Mouse (Mus musculus) intestine, embryonic 16.5 days (tissue): ENCODE measurements around the gene Tbc1d22b. TPM values are rescaled to one million over a fixed set of nuclear protein-coding genes. Genes with fewer than 3 reads are reported as not detected.
A peak's percentile ranks its signal among the peaks of the same experiment; 100 is the strongest.
"Not testable (repeated sequence)": the region's sequence is repeated elsewhere in the genome, so short reads cannot be mapped to it uniquely, and the experiment has no call there.

Source experiments
- ATAC-seq: fragments of 200-750 bp; cut with Nextera tagmentation; 2 replicates; pipeline ENCODE4 v1.8.0; 2017; ENCODE audit warnings: moderate TSS enrichment, moderate library complexity
- H3K27ac ChIP-seq: fragments of 300-500 bp; sonication (generic); 2 replicates; pipeline ENCODE4 v1.5.1; 2014; ENCODE audit warnings: mild to moderate bottlenecking, low read length
- H3K27me3 ChIP-seq: fragments of 300-500 bp; sonication (generic); replicated peaks from 2 replicates; pipeline ENCODE4 v1.6.1; 2014; ENCODE audit warnings: low read length, control low read depth, mixed read lengths; ENCODE audit not compliant: control insufficient read depth, insufficient read depth
- H3K36me3 ChIP-seq: fragments of 300-500 bp; sonication (generic); 2 replicates; pipeline ENCODE4 v1.6.1; 2014; ENCODE audit warnings: low read length, control low read depth; ENCODE audit not compliant: control insufficient read depth, insufficient read depth
- H3K4me1 ChIP-seq: fragments of 300-500 bp; sonication (generic); 2 replicates; pipeline ENCODE4 v1.6.1; 2014; ENCODE audit warnings: low read length, control low read depth, mixed read lengths; ENCODE audit not compliant: control insufficient read depth, insufficient read depth
- H3K4me2 ChIP-seq: fragments of 300-500 bp; sonication (generic); 2 replicates; pipeline ENCODE4 v1.6.1; 2014; ENCODE audit warnings: low read depth, low read length, control low read depth
- H3K4me3 ChIP-seq: fragments of 300-500 bp; sonication (generic); 2 replicates; pipeline ENCODE4 v1.5.1; 2014; ENCODE audit warnings: mild to moderate bottlenecking, low read length
- H3K9ac ChIP-seq: fragments of 300-500 bp; sonication (generic); 2 replicates; pipeline ENCODE4 v1.6.1; 2014; ENCODE audit warnings: low read depth, low read length
- H3K9me3 ChIP-seq: fragments of 300-500 bp; sonication (generic); 2 replicates; pipeline ENCODE4 v1.6.1; 2016; ENCODE audit warnings: low read length, control low read depth; ENCODE audit not compliant: control insufficient read depth
- WGBS: fragments of 180-500 bp; shearing (Covaris S2); extraction: QIAGEN DNeasy Blood & Tissue Kit; methylation state at CpG from one replicate; pipeline ENCODE4 v1.1.7; 2014; 5-methylcytosine and 5-hydroxymethylcytosine counted together
- polyA plus RNA-seq: library from polyadenylated mRNA; unstranded; fragments of >200 nt; fragmentation: Nextera tagmentation; extraction: Ambion mirVana; gene quantifications from 2 replicates; pipeline ENCODE4 v1.2.1, GENCODE M21; 2015

Tbc1d22b gene
- polyA plus RNA-seq, 1 experiment from 2014 or later: 12.6 TPM

DNA sequence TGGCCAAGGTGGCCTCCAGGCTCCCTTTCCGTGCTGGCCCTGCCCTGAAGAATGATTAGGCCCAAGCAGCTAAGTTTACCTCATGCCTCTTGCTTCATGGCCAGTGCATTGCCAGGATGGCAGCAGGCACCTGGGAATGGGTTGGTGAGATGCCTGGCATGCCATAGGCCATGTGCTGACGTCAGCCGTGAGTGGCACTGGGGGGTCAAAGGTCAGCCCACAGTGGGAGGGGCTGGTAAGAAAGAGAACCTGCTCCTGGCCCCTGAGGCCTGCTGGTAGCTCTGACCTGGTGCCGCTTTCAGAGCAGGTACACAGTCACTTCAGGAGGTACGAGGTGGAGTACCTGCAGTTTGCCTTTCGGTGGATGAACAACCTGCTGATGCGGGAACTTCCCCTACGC lies 50.0 kb downstream of the Tbc1d22b start:
- Histone ChIP-seq H3K9ac (no peak overlapping the region), H3K4me2 (no peak overlapping the region), H3K4me1 (peaks cover 5% of the 10 kb centered on the region), H3K4me3 (no peak overlapping the region), H3K36me3 (0 out of 2 replicates have a peak, but pooled peaks cover 6% of the 10 kb centered on the region), H3K27ac (no peak overlapping the region), H3K9me3 (no peaks in the 10 kb centered on the region), H3K27me3 (no peaks in the 10 kb centered on the region)
- no peak for ATAC-seq
- WGBS: 83% methylated on average over 8 of the region's 8 CpGs

DNA sequence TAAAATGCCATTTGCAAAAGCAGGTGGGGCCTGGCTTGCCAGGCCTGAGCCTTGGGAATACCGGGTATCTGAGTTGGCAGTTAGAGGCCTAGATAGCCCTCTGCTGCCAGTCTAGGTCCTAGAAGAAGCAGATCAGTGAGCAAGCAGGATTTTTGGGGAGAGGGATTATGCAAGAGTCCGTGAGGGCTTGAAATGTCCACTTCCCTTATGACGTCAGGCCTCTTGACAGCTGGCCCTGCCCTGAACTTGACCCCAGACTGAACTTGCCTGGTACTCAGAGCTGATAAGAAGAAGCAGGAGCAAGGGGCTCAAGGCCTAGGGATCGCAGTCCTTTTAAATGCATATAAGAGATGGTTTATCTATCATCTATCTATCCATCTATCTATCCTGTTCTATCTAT lies 51.8 kb downstream of the Tbc1d22b start:
- Histone ChIP-seq H3K27ac (no peak overlapping the region), H3K4me1 (peaks cover 5% of the 10 kb centered on the region), H3K36me3 (peaks cover 8% of the 10 kb centered on the region; the same call in 1 of the 2 replicates), H3K4me3 (no peak overlapping the region), H3K9me3 (no peaks in the 10 kb centered on the region), H3K27me3 (no peaks in the 10 kb centered on the region), H3K4me2 (no peak overlapping the region), H3K9ac (no peak overlapping the region)
- ATAC-seq: no peak
- 50% methylated on average over 4 of the region's 4 CpGs for WGBS

DNA sequence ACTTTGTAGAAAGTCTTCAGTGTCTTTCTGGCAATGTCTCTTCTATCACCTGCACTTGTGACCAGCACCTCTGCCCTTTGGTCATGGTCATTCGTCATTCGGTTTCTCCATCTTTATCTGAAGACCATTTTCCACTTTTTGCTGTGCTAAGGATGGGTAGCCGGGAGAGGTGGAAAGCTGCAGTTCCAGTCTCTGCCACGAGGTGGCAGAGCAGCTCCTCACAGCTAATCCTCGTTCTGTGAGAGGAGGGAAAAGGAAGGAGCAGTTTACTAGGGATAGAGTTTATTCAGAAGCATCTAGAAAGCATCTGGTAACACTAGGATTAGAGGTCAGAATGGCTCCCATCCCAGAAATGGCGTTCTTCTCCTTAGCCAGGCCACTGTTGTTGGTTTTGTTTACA lies 53.7 kb downstream of the Tbc1d22b start:
- no peak overlapping the region for H3K4me3 ChIP-seq
- no peak overlapping the region for H3K27ac ChIP-seq
- H3K9me3 ChIP-seq: no peaks in the 10 kb centered on the region
- H3K9ac ChIP-seq: no peak overlapping the region
- H3K4me2 ChIP-seq: no peak overlapping the region
- peaks cover 8% of the 10 kb centered on the region; the same call in 1 of the 2 replicates for H3K36me3 ChIP-seq
- no peak for ATAC-seq
- 20% methylated on average over 6 of the region's 6 CpGs for WGBS
- no peaks in the 10 kb centered on the region for H3K27me3 ChIP-seq
- H3K4me1 ChIP-seq: no peaks in the 10 kb centered on the region

- not testable (repeated sequence) for H3K4me3 ChIP-seq, H3K9ac ChIP-seq, H3K27ac ChIP-seq, H3K9me3 ChIP-seq, ATAC-seq, H3K27me3 ChIP-seq, H3K36me3 ChIP-seq, H3K4me2 ChIP-seq
- WGBS: 84% methylated on average over 5 of the region's 5 CpGs
- H3K4me1 ChIP-seq: peaks cover 16% of the 10 kb centered on the region
Measured at GRCm38 (mm10) chr17:29613453-29613852, 63.9 kb downstream of the Tbc1d22b start.

- no peaks in the 10 kb centered on the region for H3K27me3 ChIP-seq
- peak within 1 kb of the TSS; percentile 97 for H3K27ac ChIP-seq
- peak within 1 kb of the TSS; percentile 99 for H3K9ac ChIP-seq
- H3K9me3 ChIP-seq: no peaks in the 10 kb centered on the region
- 1% methylated on average over 52 of the region's 52 CpGs for WGBS
- H3K36me3 ChIP-seq: no peaks in the 10 kb centered on the region
- peak within 1 kb of the TSS; percentile 89 for H3K4me2 ChIP-seq
- peaks cover 16% of the 10 kb centered on the region for H3K4me1 ChIP-seq
- peak within 1 kb of the TSS; percentile 91 for H3K4me3 ChIP-seq
- ATAC-seq: peak; percentile 95
Measured at GRCm38 (mm10) chr17:29614115-29615023, 64.8 kb downstream of the Tbc1d22b start, which contains the start of the genes Rnf8 and Gm28043. TSS of gene Rnf8 (plus strand) at chr17:29614790. TSS of gene Gm28043 (plus strand) at chr17:29614876.

GRCm38 (mm10) chr17:29615024-29615551 lies 65.5 kb downstream of the Tbc1d22b start:
- no peaks in the 10 kb centered on the region for H3K27me3 ChIP-seq
- under 1% methylated on average over 42 of the region's 43 CpGs for WGBS

GRCm38 (mm10) chr17:29615616-29616015 lies 66.0 kb downstream of the Tbc1d22b start:
- Histone ChIP-seq H3K36me3 (no peaks in the 10 kb centered on the region), H3K4me2 (peak overlapping the region; percentile 89), H3K27me3 (no peaks in the 10 kb centered on the region), H3K9ac (peak overlapping the region; percentile 99), H3K27ac (peak overlapping the region; percentile 97; the same call in 1 of the 2 replicates), H3K4me3 (peak overlapping the region; percentile 91), H3K4me1 (peaks cover 16% of the 10 kb centered on the region), H3K9me3 (no peaks in the 10 kb centered on the region)
- ATAC-seq: no peak
- WGBS: 6% methylated on average over 4 of the region's 4 CpGs

More at GRCm38 (mm10) chr17:29615024-29615551, 65.5 kb downstream of the Tbc1d22b start:
- peak overlapping the region; percentile 91 for H3K4me3 ChIP-seq
- H3K36me3 ChIP-seq: no peaks in the 10 kb centered on the region
- H3K9me3 ChIP-seq: no peaks in the 10 kb centered on the region
- H3K4me1 ChIP-seq: peaks cover 16% of the 10 kb centered on the region
- peak overlapping the region; percentile 89 for H3K4me2 ChIP-seq
- peak overlapping the region; percentile 97 for H3K27ac ChIP-seq
- peak; percentile 65; the same call in 1 of the 2 replicates for ATAC-seq
- H3K9ac ChIP-seq: peak overlapping the region; percentile 99

- Histone ChIP-seq H3K27ac (no peak overlapping the region), H3K9me3 (no peaks in the 10 kb centered on the region), H3K4me2 (no peak overlapping the region), H3K36me3 (peaks cover 11% of the 10 kb centered on the region), H3K9ac (no peak overlapping the region), H3K4me3 (no peak overlapping the region), H3K27me3 (no peaks in the 10 kb centered on the region), H3K4me1 (peaks cover 16% of the 10 kb centered on the region)
- 90% methylated on average over 3 of the region's 3 CpGs for WGBS
- no peak for ATAC-seq
Measured at GRCm38 (mm10) chr17:29619231-29619630, 69.6 kb downstream of the Tbc1d22b start.

- Histone ChIP-seq H3K4me1 (no peaks in the 10 kb centered on the region), H3K4me2 (no peak overlapping the region), H3K9me3 (no peaks in the 10 kb centered on the region), H3K4me3 (no peak overlapping the region), H3K36me3 (peaks cover 20% of the 10 kb centered on the region), H3K9ac (no peak overlapping the region), H3K27ac (no peak overlapping the region), H3K27me3 (no peaks in the 10 kb centered on the region)
- ATAC-seq: no peak
- WGBS: 86% methylated on average over 8 of the region's 8 CpGs
Measured at GRCm38 (mm10) chr17:29623488-29623887, 73.9 kb downstream of the Tbc1d22b start.
